Mouse (Mus musculus) megakaryocyte, embryonic 14.5 days (primary cell): ENCODE data around the gene Il17re. TPM values are rescaled to one million over a fixed set of nuclear protein-coding genes. Genes with fewer than 3 reads are reported as not detected.
A peak's percentile ranks its signal among the peaks of the same experiment; 100 is the strongest.

Source experiments
- H3K27me3 ChIP-seq: replicated peaks from 2 replicates; pipeline ENCODE3; 2012; ENCODE audit warnings: inconsistent platforms
- H3K36me3 ChIP-seq: replicated peaks from 2 replicates; pipeline ENCODE3; 2012; ENCODE audit warnings: low read length, inconsistent platforms, mixed read lengths
- H3K4me1 ChIP-seq: 2 replicates; pipeline ENCODE4 v1.6.1; 2012; ENCODE audit warnings: inconsistent platforms
- H3K4me3 ChIP-seq: replicated peaks from 2 replicates; pipeline ENCODE3; 2012; ENCODE audit warnings: moderate library complexity, mild to moderate bottlenecking, inconsistent platforms
- H3K9me3 ChIP-seq: 2 replicates; pipeline ENCODE4 v1.6.1; 2012; ENCODE audit warnings: inconsistent platforms
- FLI1 ChIP-seq: IDR thresholded peaks from 2 replicates; pipeline ENCODE4 v1.6.1; 2012; ENCODE audit warnings: low read length, inconsistent platforms, mixed read lengths
- GATA1 ChIP-seq: IDR thresholded peaks from 3 replicates; pipeline ENCODE4 v1.6.1; 2012; ENCODE audit warnings: mixed read lengths, low read length, inconsistent platforms, borderline replicate concordance
- polyA plus RNA-seq: library from polyadenylated mRNA; stranded (reverse); fragments of >175 nt; gene quantifications from 2 replicates; pipeline ENCODE4 v1.2.3, GENCODE M21; 2012; ENCODE audit warnings: low replicate concordance; ENCODE audit not compliant: insufficient read depth

Il17re gene
- polyA plus RNA-seq = 1.0 TPM in 1 of 2 replicates, not detected in the other

GRCm38 (mm10) chr6:113457952-113458534, at the start of gene Il17re:
Il17re (plus strand) TSS chr6:113458484.
- H3K27me3 ChIP-seq = peaks cover 3% of the 10 kb centered on the region
- H3K36me3 ChIP-seq = no peaks in the 10 kb centered on the region
- H3K9me3 ChIP-seq = no peaks in the 10 kb centered on the region
- peaks cover 50% of the 10 kb centered on the region for H3K4me1 ChIP-seq
- peak within 1 kb of the TSS; percentile 76 for H3K4me3 ChIP-seq
- TF ChIP-seq GATA1 (no peak), FLI1 (no peak)

- no peaks in the 10 kb centered on the region for H3K9me3 ChIP-seq
- no peak overlapping the region for H3K4me3 ChIP-seq
- TF ChIP-seq FLI1 (no peak), GATA1 (no peak)
- H3K36me3 ChIP-seq = peaks cover 100% of the 10 kb centered on the region
- peaks cover 5% of the 10 kb centered on the region; the same call in 1 of the 2 replicates for H3K4me1 ChIP-seq
- H3K27me3 ChIP-seq = no peaks in the 10 kb centered on the region
Measured at GRCm38 (mm10) chr6:113410001-113410400, 48.3 kb upstream of the Il17re start.

- Histone ChIP-seq H3K4me1 (peaks cover 40% of the 10 kb centered on the region), H3K36me3 (peaks cover 61% of the 10 kb centered on the region), H3K4me3 (no peak overlapping the region), H3K27me3 (no peaks in the 10 kb centered on the region), H3K9me3 (no peaks in the 10 kb centered on the region)
- TF ChIP-seq GATA1 = no peak
- no peak for TF ChIP-seq FLI1
Measured at GRCm38 (mm10) chr6:113416416-113416815, 41.9 kb upstream of the Il17re start.

GRCm38 (mm10) chr6:113418441-113419198, 39.7 kb upstream of the Il17re start:
- H3K27me3 ChIP-seq = no peaks in the 10 kb centered on the region
- H3K9me3 ChIP-seq = no peaks in the 10 kb centered on the region
- peaks cover 39% of the 10 kb centered on the region for H3K36me3 ChIP-seq
- TF ChIP-seq GATA1 = no peak
- peaks cover 51% of the 10 kb centered on the region for H3K4me1 ChIP-seq
- peak overlapping the region; percentile 96 for H3K4me3 ChIP-seq

- Histone ChIP-seq H3K27me3 (no peaks in the 10 kb centered on the region), H3K36me3 (peaks cover 33% of the 10 kb centered on the region), H3K4me1 (peaks cover 52% of the 10 kb centered on the region), H3K9me3 (no peaks in the 10 kb centered on the region), H3K4me3 (peak within 1 kb of the TSS; percentile 96)
- TF ChIP-seq GATA1 = no peak
- TF ChIP-seq FLI1 = no peak
Measured at GRCm38 (mm10) chr6:113419199-113419587, 39.1 kb upstream of the Il17re start, which contains the start of gene Rpusd3. Rpusd3 (minus strand) TSS chr6:113419340.

GRCm38 (mm10) chr6:113423000-113423399, 35.3 kb upstream of the Il17re start:
- H3K4me1 ChIP-seq = peaks cover 49% of the 10 kb centered on the region
- no peak overlapping the region for H3K4me3 ChIP-seq
- TF ChIP-seq GATA1 (no peak), FLI1 (no peak)
- peaks cover 5% of the 10 kb centered on the region for H3K27me3 ChIP-seq
- no peaks in the 10 kb centered on the region for H3K36me3 ChIP-seq
- H3K9me3 ChIP-seq = peaks cover 4% of the 10 kb centered on the region

- peaks cover 4% of the 10 kb centered on the region for H3K9me3 ChIP-seq
- H3K36me3 ChIP-seq = no peaks in the 10 kb centered on the region
- H3K4me3 ChIP-seq = no peak overlapping the region
- TF ChIP-seq GATA1 = no peak
- no peak for TF ChIP-seq FLI1
- H3K4me1 ChIP-seq = peaks cover 42% of the 10 kb centered on the region
- H3K27me3 ChIP-seq = peaks cover 5% of the 10 kb centered on the region
Measured at GRCm38 (mm10) chr6:113424187-113424586, 34.1 kb upstream of the Il17re start.

- Histone ChIP-seq H3K4me3 (no peak overlapping the region), H3K27me3 (peaks cover 5% of the 10 kb centered on the region), H3K4me1 (peaks cover 44% of the 10 kb centered on the region), H3K36me3 (no peaks in the 10 kb centered on the region), H3K9me3 (peaks cover 4% of the 10 kb centered on the region)
- TF ChIP-seq FLI1 = no peak
- TF ChIP-seq GATA1 = no peak
Measured at GRCm38 (mm10) chr6:113426696-113427095, 31.6 kb upstream of the Il17re start.

- Histone ChIP-seq H3K9me3 (peaks cover 4% of the 10 kb centered on the region), H3K4me1 (peaks cover 48% of the 10 kb centered on the region), H3K36me3 (no peaks in the 10 kb centered on the region), H3K27me3 (peaks cover 8% of the 10 kb centered on the region), H3K4me3 (no peak overlapping the region)
- TF ChIP-seq GATA1 (no peak), FLI1 (no peak)
Measured at GRCm38 (mm10) chr6:113427397-113427796, 30.9 kb upstream of the Il17re start.

GRCm38 (mm10) chr6:113428006-113428405, 30.3 kb upstream of the Il17re start:
- Histone ChIP-seq H3K36me3 (no peaks in the 10 kb centered on the region), H3K4me3 (no peak overlapping the region), H3K9me3 (peaks cover 4% of the 10 kb centered on the region), H3K4me1 (peaks cover 42% of the 10 kb centered on the region), H3K27me3 (peaks cover 10% of the 10 kb centered on the region)
- TF ChIP-seq GATA1 (no peak), FLI1 (no peak)

- H3K36me3 ChIP-seq = no peaks in the 10 kb centered on the region
- peaks cover 4% of the 10 kb centered on the region for H3K9me3 ChIP-seq
- peaks cover 28% of the 10 kb centered on the region for H3K27me3 ChIP-seq
- peaks cover 36% of the 10 kb centered on the region for H3K4me1 ChIP-seq
- no peak for TF ChIP-seq FLI1
- TF ChIP-seq GATA1 = no peak
- H3K4me3 ChIP-seq = peak overlapping the region; percentile 4
Measured at GRCm38 (mm10) chr6:113429965-113430364, 28.3 kb upstream of the Il17re start.
